Mouse (Mus musculus) intestine, embryonic 16.5 days (tissue): ENCODE results near the gene Ccnf. TPM values are rescaled to one million over a fixed set of nuclear protein-coding genes. Genes with fewer than 3 reads are reported as not detected.

Experiments used
- ATAC-seq: fragments of 200-750 bp; cut with Nextera tagmentation; 2 replicates; pipeline ENCODE4 v1.8.0; 2017; ENCODE audit warnings: moderate TSS enrichment, moderate library complexity
- H3K27ac ChIP-seq: fragments of 300-500 bp; sonication (generic); 2 replicates; pipeline ENCODE4 v1.5.1; 2014; ENCODE audit warnings: mild to moderate bottlenecking, low read length
- H3K27me3 ChIP-seq: fragments of 300-500 bp; sonication (generic); replicated peaks from 2 replicates; pipeline ENCODE4 v1.6.1; 2014; ENCODE audit warnings: low read length, control low read depth, mixed read lengths; ENCODE audit not compliant: control insufficient read depth, insufficient read depth
- H3K36me3 ChIP-seq: fragments of 300-500 bp; sonication (generic); 2 replicates; pipeline ENCODE4 v1.6.1; 2014; ENCODE audit warnings: low read length, control low read depth; ENCODE audit not compliant: control insufficient read depth, insufficient read depth
- H3K4me1 ChIP-seq: fragments of 300-500 bp; sonication (generic); 2 replicates; pipeline ENCODE4 v1.6.1; 2014; ENCODE audit warnings: low read length, control low read depth, mixed read lengths; ENCODE audit not compliant: control insufficient read depth, insufficient read depth
- H3K4me2 ChIP-seq: fragments of 300-500 bp; sonication (generic); 2 replicates; pipeline ENCODE4 v1.6.1; 2014; ENCODE audit warnings: low read depth, low read length, control low read depth
- H3K4me3 ChIP-seq: fragments of 300-500 bp; sonication (generic); 2 replicates; pipeline ENCODE4 v1.5.1; 2014; ENCODE audit warnings: mild to moderate bottlenecking, low read length
- H3K9ac ChIP-seq: fragments of 300-500 bp; sonication (generic); 2 replicates; pipeline ENCODE4 v1.6.1; 2014; ENCODE audit warnings: low read depth, low read length
- H3K9me3 ChIP-seq: fragments of 300-500 bp; sonication (generic); 2 replicates; pipeline ENCODE4 v1.6.1; 2016; ENCODE audit warnings: low read length, control low read depth; ENCODE audit not compliant: control insufficient read depth
- WGBS: fragments of 180-500 bp; shearing (Covaris S2); extraction: QIAGEN DNeasy Blood & Tissue Kit; methylation state at CpG from one replicate; pipeline ENCODE4 v1.1.7; 2014; 5-methylcytosine and 5-hydroxymethylcytosine counted together
- polyA plus RNA-seq: library from polyadenylated mRNA; unstranded; fragments of >200 nt; fragmentation: Nextera tagmentation; extraction: Ambion mirVana; gene quantifications from 2 replicates; pipeline ENCODE4 v1.2.1, GENCODE M21; 2015

Ccnf gene
- polyA plus RNA-seq, 1 experiment from 2014 or later: 49.9 TPM

DNA sequence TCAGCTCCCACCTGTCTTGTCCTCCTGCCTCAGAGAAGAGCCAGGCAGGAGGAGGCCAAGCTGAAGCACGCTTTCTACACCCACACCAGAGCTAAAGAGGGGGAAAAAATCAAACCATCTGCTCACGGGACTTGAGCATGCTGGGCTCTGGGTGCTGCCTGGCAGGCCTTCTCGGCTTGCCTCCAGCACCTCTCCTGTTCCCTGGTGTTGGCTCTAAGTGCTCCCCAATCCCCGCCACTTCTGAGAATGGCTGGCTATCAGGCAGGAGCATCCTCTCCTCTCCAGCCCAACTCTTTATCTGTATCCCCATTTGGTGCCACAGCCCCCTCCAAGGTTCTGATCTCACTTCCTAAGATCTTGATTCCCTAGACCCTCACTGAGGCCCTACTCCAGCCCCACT, 52.0 kb downstream of the Ccnf start:
- Histone ChIP-seq H3K9me3 (no peaks in the 10 kb centered on the region), H3K36me3 (no peaks in the 10 kb centered on the region; the same call in 1 of the 2 replicates), H3K4me3 (no peak overlapping the region), H3K27me3 (no peaks in the 10 kb centered on the region), H3K4me2 (no peak overlapping the region), H3K9ac (no peak overlapping the region), H3K4me1 (peaks cover 35% of the 10 kb centered on the region), H3K27ac (no peak overlapping the region)
- no peak for ATAC-seq
- WGBS: 82% methylated on average over 4 of the region's 4 CpGs

- no peaks in the 10 kb centered on the region for H3K27me3 ChIP-seq
- 57% methylated on average over 15 of the region's 15 CpGs for WGBS
- no peak overlapping the region for H3K4me3 ChIP-seq
- H3K27ac ChIP-seq: no peak overlapping the region
- no peaks in the 10 kb centered on the region for H3K9me3 ChIP-seq
- no peak overlapping the region for H3K9ac ChIP-seq
- ATAC-seq: no peak
- H3K4me1 ChIP-seq: peaks cover 16% of the 10 kb centered on the region
- no peak overlapping the region for H3K4me2 ChIP-seq
- no peaks in the 10 kb centered on the region; the same call in 1 of the 2 replicates for H3K36me3 ChIP-seq
Observed at GRCm38 (mm10) chr17:24197032-24197824, 54.1 kb downstream of the Ccnf start.

- WGBS: 61% methylated on average over 2 of the region's 2 CpGs
- Histone ChIP-seq H3K27me3 (no peaks in the 10 kb centered on the region), H3K27ac (no peak overlapping the region), H3K4me3 (no peak overlapping the region), H3K4me1 (peaks cover 5% of the 10 kb centered on the region), H3K9me3 (no peaks in the 10 kb centered on the region), H3K4me2 (no peak overlapping the region), H3K9ac (no peak overlapping the region), H3K36me3 (no peaks in the 10 kb centered on the region; the same call in 1 of the 2 replicates)
- ATAC-seq: no peak
Observed at GRCm38 (mm10) chr17:24195349-24195748, 55.9 kb downstream of the Ccnf start.

- Histone ChIP-seq H3K4me2 (no peak overlapping the region), H3K4me1 (no peaks in the 10 kb centered on the region; the same call in 1 of the 2 replicates), H3K9ac (no peak overlapping the region), H3K27me3 (no peaks in the 10 kb centered on the region), H3K4me3 (no peak overlapping the region), H3K36me3 (no peaks in the 10 kb centered on the region; the same call in 1 of the 2 replicates), H3K27ac (no peak overlapping the region), H3K9me3 (no peaks in the 10 kb centered on the region)
- WGBS: 79% methylated on average over 5 of the region's 5 CpGs
- ATAC-seq: no peak
Observed at GRCm38 (mm10) chr17:24193769-24194168, 57.5 kb downstream of the Ccnf start.

DNA sequence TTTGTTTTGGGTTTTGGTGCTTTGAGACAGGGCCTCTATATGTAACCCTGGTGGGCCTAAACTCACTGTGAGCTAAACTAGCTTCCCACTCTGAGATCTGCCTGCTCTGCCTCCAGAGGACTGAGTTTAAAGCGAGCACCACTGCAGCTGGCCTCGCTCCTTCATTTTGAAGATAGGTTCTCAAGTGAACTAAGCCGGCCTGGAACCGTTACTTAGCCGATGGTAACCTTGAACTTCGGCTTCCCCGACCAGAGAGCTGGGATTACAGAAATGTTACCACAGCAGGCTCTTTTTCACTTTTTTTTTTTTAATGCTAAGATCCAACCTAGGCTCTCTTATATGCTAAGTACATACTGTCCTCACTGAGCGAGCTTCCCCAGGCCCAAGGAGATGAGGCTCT, 58.0 kb downstream of the Ccnf start:
- no peak overlapping the region for H3K4me3 ChIP-seq
- no peak for ATAC-seq
- no peaks in the 10 kb centered on the region for H3K9me3 ChIP-seq
- H3K4me1 ChIP-seq: no peaks in the 10 kb centered on the region; the same call in 1 of the 2 replicates
- H3K4me2 ChIP-seq: no peak overlapping the region
- H3K36me3 ChIP-seq: no peaks in the 10 kb centered on the region; the same call in 1 of the 2 replicates
- H3K27me3 ChIP-seq: no peaks in the 10 kb centered on the region
- WGBS: 88% methylated on average over 8 of the region's 8 CpGs
- no peak overlapping the region for H3K27ac ChIP-seq
- no peak overlapping the region for H3K9ac ChIP-seq

GRCm38 (mm10) chr17:24192848-24193247, 58.4 kb downstream of the Ccnf start:
- Histone ChIP-seq H3K4me2 (no peak overlapping the region), H3K36me3 (no peaks in the 10 kb centered on the region; the same call in 1 of the 2 replicates), H3K9ac (no peak overlapping the region), H3K4me1 (no peaks in the 10 kb centered on the region; the same call in 1 of the 2 replicates), H3K27me3 (no peaks in the 10 kb centered on the region), H3K4me3 (no peak overlapping the region), H3K9me3 (no peaks in the 10 kb centered on the region), H3K27ac (no peak overlapping the region)
- ATAC-seq: no peak
- WGBS: 77% methylated on average over 8 of the region's 8 CpGs

GRCm38 (mm10) chr17:24191481-24191880, 59.8 kb downstream of the Ccnf start:
- H3K9ac ChIP-seq: no peak overlapping the region
- no peak for ATAC-seq
- H3K4me2 ChIP-seq: no peak overlapping the region
- H3K36me3 ChIP-seq: no peaks in the 10 kb centered on the region
- no peak overlapping the region for H3K27ac ChIP-seq
- no peaks in the 10 kb centered on the region for H3K27me3 ChIP-seq
- no peak overlapping the region for H3K4me3 ChIP-seq
- no peaks in the 10 kb centered on the region for H3K4me1 ChIP-seq
- 76% methylated on average over 4 of the region's 4 CpGs for WGBS
- H3K9me3 ChIP-seq: no peaks in the 10 kb centered on the region

GRCm38 (mm10) chr17:24190934-24191333, 60.4 kb downstream of the Ccnf start:
- 81% methylated on average over 2 of the region's 2 CpGs for WGBS
- no peak overlapping the region for H3K4me2 ChIP-seq
- no peak overlapping the region for H3K4me3 ChIP-seq
- no peaks in the 10 kb centered on the region for H3K9me3 ChIP-seq
- no peaks in the 10 kb centered on the region for H3K36me3 ChIP-seq
- H3K27ac ChIP-seq: no peak overlapping the region
- ATAC-seq: no peak
- no peaks in the 10 kb centered on the region for H3K27me3 ChIP-seq
- H3K9ac ChIP-seq: no peak overlapping the region
- H3K4me1 ChIP-seq: no peaks in the 10 kb centered on the region

GRCm38 (mm10) chr17:24174259-24174658, 77.0 kb downstream of the Ccnf start:
- no peak for ATAC-seq
- Histone ChIP-seq H3K27ac (no peak overlapping the region), H3K4me2 (no peak overlapping the region), H3K9me3 (no peaks in the 10 kb centered on the region), H3K36me3 (no peaks in the 10 kb centered on the region), H3K4me3 (no peak overlapping the region), H3K4me1 (peaks cover 7% of the 10 kb centered on the region; the same call in 1 of the 2 replicates), H3K27me3 (no peaks in the 10 kb centered on the region), H3K9ac (no peak overlapping the region)
- 78% methylated on average over 3 of the region's 3 CpGs for WGBS
